In genomic region chr2:27770205-27770604, GRCm38 (mm10) we compare ENCODE assay signal across 8 mouse cellular contexts.
A peak's percentile ranks its signal among the peaks of the same experiment; 100 is the strongest.
DNase-seq lines count a peak whose midpoint lies in the region.

No protein-coding gene starts in this region.

- DNase-seq in adrenal gland, adult 18-20 months (ENCODE audit: low spot score in 2 of 2): peak; percentile 61 to 65
- DNase-seq in adrenal gland, postnatal 4 days (ENCODE audit: low spot score in 2 of 2): no peak
- peak; percentile 1 for DNase-seq in spleen, adult 12 weeks (ENCODE audit: low spot score)
- no peak for DNase-seq in spleen, postnatal 4 days (ENCODE audit: low spot score in 2 of 2)
- DNase-seq in cerebellum, postnatal 4 days (ENCODE audit: low spot score in 2 of 2): peak; percentile 52 to 74
- DNase-seq in kidney, postnatal 14 days: peak; percentile 73
- peak; percentile 78 for DNase-seq in mesoderm, embryonic 11.5 days (ENCODE audit: low read depth, low spot score)
- peak; percentile 72 for DNase-seq in thymus, postnatal 0 days (ENCODE audit: low spot score)

Comparison
In these comparisons a context has a peak if more than half of its experiments do, and no peak if none do; other contexts are left out.
1. DNase-seq: peak in adrenal gland, adult 18-20 months (2 of 2), spleen, adult 12 weeks (single experiment), cerebellum, postnatal 4 days (2 of 2), kidney, postnatal 14 days (single experiment), mesoderm, embryonic 11.5 days (single experiment) and thymus, postnatal 0 days (single experiment); none in adrenal gland, postnatal 4 days (0 of 2) and spleen, postnatal 4 days (0 of 2).